In genomic region chr11:43747233-43748226, GRCm38 (mm10) we compare ENCODE assay signal across 8 mouse cellular contexts. TPM values are rescaled to one million over a fixed set of nuclear protein-coding genes. Genes with fewer than 3 reads are reported as not detected.
DNase-seq lines count a peak whose midpoint lies in the region; ATAC-seq and TF ChIP-seq lines count a peak whose summit lies in the region.

Ttc1 (minus strand) TSS chr11:43748008.

- ATAC-seq in heart, embryonic 15.5 days (replicated peaks; ENCODE audit: insufficient number of reproducible peaks, insufficient read depth, low FRiP score, low read depth) = peak; percentile 96
- ATAC-seq in liver, embryonic 14.5 days (ENCODE audit: insufficient read depth) = peak; percentile 99
- peak; percentile 100 for ATAC-seq in neural tube, embryonic 11.5 days (ENCODE audit: insufficient read depth, low FRiP score, low TSS enrichment)
- peak; percentile 99 for ATAC-seq in stomach, postnatal 0 days (ENCODE audit: low FRiP score, low TSS enrichment)

- 5% methylated on average over 47 of the region's 47 CpGs for WGBS in forebrain, embryonic 10.5 days
- 2% methylated on average over 47 of the region's 47 CpGs for WGBS in heart, embryonic 15.5 days
- 1% methylated on average over 47 of the region's 47 CpGs for WGBS in liver, embryonic 14.5 days (ENCODE audit: insufficient replicate concordance)
- 4% methylated on average over 47 of the region's 47 CpGs for WGBS in neural tube, embryonic 11.5 days
- 3% methylated on average over 47 of the region's 47 CpGs for WGBS in stomach, postnatal 0 days

- peak within 1 kb of the TSS; percentile 77 for H3K4me3 ChIP-seq in forebrain, embryonic 10.5 days
- H3K4me3 ChIP-seq in heart, embryonic 15.5 days = peak within 1 kb of the TSS; percentile 87
- H3K4me3 ChIP-seq in liver, embryonic 14.5 days (ENCODE audit: insufficient read depth in 1 of 2, low read depth in 2 of 2, low read length in 2 of 2) = peak within 1 kb of the TSS; percentile 92 to 95
- H3K4me3 ChIP-seq in neural tube, embryonic 11.5 days (ENCODE audit: low read depth, low read length) = peak within 1 kb of the TSS; percentile 80
- H3K4me3 ChIP-seq in stomach, postnatal 0 days (ENCODE audit: low read depth, low read length) = peak within 1 kb of the TSS; percentile 64

- peaks cover 27% of the 10 kb centered on the region for H3K36me3 ChIP-seq in forebrain, embryonic 10.5 days (replicated peaks)
- peaks cover 24% of the 10 kb centered on the region for H3K36me3 ChIP-seq in heart, embryonic 15.5 days
- H3K36me3 ChIP-seq in liver, embryonic 14.5 days (replicated peaks; ENCODE audit: control insufficient read depth, insufficient read depth, low read depth) = peaks cover 18% of the 10 kb centered on the region
- peaks cover 5% of the 10 kb centered on the region; the same call in 1 of the 2 replicates for H3K36me3 ChIP-seq in neural tube, embryonic 11.5 days (ENCODE audit: control insufficient read depth, insufficient read depth, low read length)
- peaks cover 3% of the 10 kb centered on the region; the same call in 1 of the 2 replicates for H3K36me3 ChIP-seq in stomach, postnatal 0 days (ENCODE audit: control insufficient read depth, insufficient read depth, low read length)

- peak within 1 kb of the TSS; percentile 81 for H3K27ac ChIP-seq in forebrain, embryonic 10.5 days
- H3K27ac ChIP-seq in heart, embryonic 15.5 days = peak within 1 kb of the TSS; percentile 77
- peak within 1 kb of the TSS; percentile 61 for H3K27ac ChIP-seq in liver, embryonic 14.5 days
- peak within 1 kb of the TSS; percentile 0; the same call in 1 of the 2 replicates for H3K27ac ChIP-seq in neural tube, embryonic 11.5 days (ENCODE audit: low read depth, low read length)
- H3K27ac ChIP-seq in stomach, postnatal 0 days (replicated peaks) = peak within 1 kb of the TSS; percentile 77

- TF ChIP-seq CTCF in liver, embryonic 14.5 days (IDR thresholded peaks at IDR 0.05; ENCODE audit: low read depth) = no peak
- no peak for TF ChIP-seq CTCF in stomach, postnatal 0 days (IDR thresholded peaks at IDR 0.05; ENCODE audit: low read depth)

- DNase-seq in CD8-positive naive resting alpha-beta T cell, adult 2 months (ENCODE audit: low read depth in 2 of 2, low spot score in 2 of 2) = peak; percentile 92 to 94
- DNase-seq in c-Kit-positive CD71-negative TER-119-negative erythroid progenitor cells, embryonic 14.5 days (ENCODE audit: low read depth) = peak; percentile 96
- DNase-seq in forebrain, embryonic 10.5 days (ENCODE audit: extremely low spot score, low spot score) = peak; percentile 96
- peak; percentile 99 for DNase-seq in kidney, postnatal 25 days
- peak; percentile 90 to 93 (median 91) for DNase-seq in liver, embryonic 14.5 days (ENCODE audit: low read depth in 3 of 3, low spot score in 3 of 3)
- DNase-seq in neural tube, embryonic 11.5 days (ENCODE audit: low spot score) = peak; percentile 95
- peak; percentile 96 for DNase-seq in stomach, postnatal 0 days (ENCODE audit: low spot score)

- no peak for TF ChIP-seq EP300 in liver, embryonic 14.5 days (IDR thresholded peaks at IDR 0.05; ENCODE audit: low read depth)
- no peak for TF ChIP-seq EP300 in stomach, postnatal 0 days (optimal IDR thresholded peaks at IDR 0.05)

- H3K4me1 ChIP-seq in forebrain, embryonic 10.5 days = peaks cover 9% of the 10 kb centered on the region
- peaks cover 9% of the 10 kb centered on the region for H3K4me1 ChIP-seq in heart, embryonic 15.5 days (replicated peaks)
- H3K4me1 ChIP-seq in liver, embryonic 14.5 days (replicated peaks; ENCODE audit: control insufficient read depth in 2 of 2, insufficient read depth in 2 of 2, low read length in 1 of 2) = peaks cover 6 to 8% of the 10 kb centered on the region in 2 experiments
- no peaks in the 10 kb centered on the region for H3K4me1 ChIP-seq in neural tube, embryonic 11.5 days (ENCODE audit: control insufficient read depth, insufficient read depth, low read length)
- H3K4me1 ChIP-seq in stomach, postnatal 0 days (replicated peaks; ENCODE audit: control insufficient read depth, insufficient read depth) = no peaks in the 10 kb centered on the region

- peak within 1 kb of the TSS; percentile 87 for H3K4me2 ChIP-seq in heart, embryonic 15.5 days
- H3K4me2 ChIP-seq in liver, embryonic 14.5 days (ENCODE audit: low read depth) = peak within 1 kb of the TSS; percentile 93
- peak within 1 kb of the TSS; percentile 87 for H3K4me2 ChIP-seq in neural tube, embryonic 11.5 days (ENCODE audit: low read depth)
- H3K4me2 ChIP-seq in stomach, postnatal 0 days (replicated peaks; ENCODE audit: low read depth) = peak within 1 kb of the TSS; percentile 81

- peak within 1 kb of the TSS; percentile 77 for H3K9ac ChIP-seq in heart, embryonic 15.5 days
- peak within 1 kb of the TSS; percentile 94 for H3K9ac ChIP-seq in liver, embryonic 14.5 days (replicated peaks)
- peak within 1 kb of the TSS; percentile 71 for H3K9ac ChIP-seq in neural tube, embryonic 11.5 days (ENCODE audit: low read length)
- H3K9ac ChIP-seq in stomach, postnatal 0 days (ENCODE audit: low read length) = peak within 1 kb of the TSS; percentile 83

- H3K27me3 ChIP-seq in forebrain, embryonic 10.5 days (ENCODE audit: poor library complexity, severe bottlenecking) = no peaks in the 10 kb centered on the region
- H3K27me3 ChIP-seq in heart, embryonic 15.5 days = no peaks in the 10 kb centered on the region
- H3K27me3 ChIP-seq in liver, embryonic 14.5 days (ENCODE audit: control insufficient read depth, insufficient read depth, low read length) = no peaks in the 10 kb centered on the region
- no peaks in the 10 kb centered on the region for H3K27me3 ChIP-seq in neural tube, embryonic 11.5 days (ENCODE audit: control insufficient read depth, insufficient read depth, low read length)
- H3K27me3 ChIP-seq in stomach, postnatal 0 days (ENCODE audit: control insufficient read depth, insufficient read depth, low read length) = no peaks in the 10 kb centered on the region

- H3K9me3 ChIP-seq in forebrain, embryonic 10.5 days = no peaks in the 10 kb centered on the region
- no peaks in the 10 kb centered on the region for H3K9me3 ChIP-seq in heart, embryonic 15.5 days (replicated peaks)
- H3K9me3 ChIP-seq in liver, embryonic 14.5 days (ENCODE audit: control insufficient read depth, low read length) = no peaks in the 10 kb centered on the region
- H3K9me3 ChIP-seq in neural tube, embryonic 11.5 days (ENCODE audit: control insufficient read depth, low read length) = no peaks in the 10 kb centered on the region
- H3K9me3 ChIP-seq in stomach, postnatal 0 days (ENCODE audit: control insufficient read depth, low read length) = no peaks in the 10 kb centered on the region

RNA-seq across cellular contexts. Expression of gene Ttc1, which starts in this region (rescaled TPM):
- polyA plus RNA-seq in forebrain, embryonic 10.5 days (2016; fragmentation: Nextera tagmentation; extraction: Ambion mirVana) = 78.3 and 80.9 TPM in 2 replicates
- 47.3 and 54.9 TPM in 2 replicates for polyA plus RNA-seq in heart, embryonic 15.5 days (2015; fragmentation: Nextera tagmentation; extraction: Ambion mirVana)
- polyA plus RNA-seq in liver, embryonic 14.5 days (2012; rRNA removed) = 9.4 and 17.9 TPM in 2 replicates
- polyA plus RNA-seq in liver, embryonic 14.5 days (2014; fragmentation: Nextera tagmentation; extraction: Ambion mirVana) = 34.1 and 36.9 TPM in 2 replicates
- polyA plus RNA-seq in neural tube, embryonic 11.5 days (2014; fragmentation: Nextera tagmentation; extraction: Ambion mirVana) = 88.0 and 89.2 TPM in 2 replicates
- 54.7 TPM in 2 replicates for polyA plus RNA-seq in stomach, postnatal 0 days (2015; fragmentation: Nextera tagmentation; extraction: Ambion mirVana)

Comparison
In these comparisons a context has a peak if more than half of its experiments do, and no peak if none do; other contexts are left out.
1. Peak in every context shown above with its lines: DNase-seq, ATAC-seq, H3K4me3 ChIP-seq and H3K27ac ChIP-seq.
2. H3K27ac ChIP-seq: peak in every context shown above with its lines; median percentile 81 in forebrain, embryonic 10.5 days; 77 in heart, embryonic 15.5 days; 77 in stomach, postnatal 0 days; 61 in liver, embryonic 14.5 days; 0 in neural tube, embryonic 11.5 days.